Mouse (Mus musculus) spleen, postnatal 10 days (tissue): ENCODE measurements at regions not wholly inside any gene's neighbourhood (a gene's known extent, or its start where the extent isn't known, plus 50 kb on each side); places are given as distances from the start of the nearest gene placed in this dataset.
A peak's percentile ranks its signal among the peaks of the same experiment; 100 is the strongest.

Experiments used
- DNase-seq, 2 experiments: peaks; one replicate each; pipeline ENCODE4 v3.0.0; 2021 to 2022; ENCODE audit warnings: low spot score in 2 of 2

DNA sequence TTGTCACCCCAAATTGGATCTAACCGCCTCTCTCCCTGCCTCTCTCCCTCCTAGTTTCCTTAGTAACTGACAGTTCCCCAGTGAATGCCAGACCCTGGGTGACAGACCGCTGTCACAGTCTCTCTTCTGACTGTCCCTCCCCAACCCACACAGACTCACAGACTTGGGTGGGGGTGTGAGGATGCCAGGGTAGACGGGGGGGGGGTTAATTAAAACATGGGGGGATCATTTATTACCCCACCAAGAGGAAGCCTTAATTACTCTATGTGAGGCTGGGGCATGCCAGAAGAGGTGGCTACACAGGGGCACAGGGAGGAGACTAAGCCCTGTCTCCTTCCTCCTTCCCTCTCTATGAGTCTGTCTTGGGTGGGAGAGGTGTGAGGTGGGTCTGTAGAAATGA, 261.1 kb upstream of the Gm4791 start:
- DNase-seq, result no peak

GRCm38 (mm10) chr9:46736232-46736631, 262.3 kb upstream of the Gm4791 start:
- DNase-seq, result no peak

GRCm38 (mm10) chr9:46735664-46736067, 262.9 kb upstream of the Gm4791 start:
- peak; percentile 56 to 69 for DNase-seq

GRCm38 (mm10) chr9:46728465-46728864, 270.1 kb upstream of the Gm4791 start:
- no peak for DNase-seq

- no peak for DNase-seq
These were observed 274.3 kb upstream of the Gm4791 start for GRCm38 (mm10) chr9:46724231-46724630.

DNA sequence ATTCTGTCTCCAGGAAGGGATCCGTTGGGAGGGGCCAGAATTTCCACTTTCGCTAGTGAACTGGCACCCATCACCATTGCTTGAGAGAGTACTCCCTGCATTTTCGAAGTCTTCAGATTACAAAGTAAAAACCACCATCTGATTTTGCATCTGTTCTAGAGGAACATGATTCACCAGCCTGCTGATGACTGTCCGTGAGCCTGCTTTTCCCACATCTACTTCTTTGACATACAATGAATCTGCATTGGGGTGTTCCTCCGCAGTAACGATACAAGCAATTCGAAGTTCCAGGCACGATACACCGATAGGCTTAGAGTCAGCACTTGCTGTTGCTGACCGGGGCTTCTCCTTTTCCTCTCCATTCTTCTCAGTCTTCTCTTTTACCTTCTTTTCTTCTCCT, 285.1 kb upstream of the Gm4791 start:
- no peak for DNase-seq

- DNase-seq, result no peak
These were observed 294.2 kb upstream of the Gm4791 start for GRCm38 (mm10) chr9:46704151-46704905.

GRCm38 (mm10) chr9:46703674-46704073, 294.9 kb upstream of the Gm4791 start:
- no peak for DNase-seq

DNA sequence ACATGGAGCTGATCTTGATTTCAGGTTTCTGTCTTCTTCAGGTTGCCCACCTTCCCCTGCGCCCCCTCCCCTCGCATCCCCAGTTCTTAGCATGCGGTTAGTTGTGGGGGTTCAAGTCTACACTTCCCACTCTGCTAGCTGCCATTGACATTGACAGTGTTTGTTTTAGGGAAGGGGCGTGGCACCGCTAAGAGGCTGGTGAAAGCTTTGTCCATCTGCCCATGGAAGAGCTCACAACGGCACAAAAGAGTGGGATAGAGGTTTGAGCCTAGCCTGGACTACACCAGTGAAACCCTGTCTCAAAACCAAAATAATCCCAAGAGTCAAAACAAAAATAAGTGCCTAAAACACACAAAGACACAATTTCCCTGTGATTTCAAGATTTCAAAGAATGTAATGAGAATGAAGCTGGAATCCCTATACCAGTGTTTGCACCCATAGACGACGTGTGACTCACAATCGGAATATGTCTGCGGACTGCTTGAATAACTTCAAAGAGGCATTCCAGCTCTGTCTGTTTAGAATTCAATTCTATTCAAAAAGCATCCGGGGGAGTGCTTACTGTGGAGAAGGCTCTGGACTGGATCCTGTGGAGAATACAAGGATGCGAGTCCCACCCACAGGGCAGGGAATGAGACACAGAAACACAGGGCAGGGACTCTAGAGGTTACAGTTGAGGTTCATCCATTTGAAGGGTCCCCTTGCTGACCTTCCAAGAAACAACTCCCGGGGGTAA, 295.5 kb upstream of the Gm4791 start:
- DNase-seq, result no peak

DNA sequence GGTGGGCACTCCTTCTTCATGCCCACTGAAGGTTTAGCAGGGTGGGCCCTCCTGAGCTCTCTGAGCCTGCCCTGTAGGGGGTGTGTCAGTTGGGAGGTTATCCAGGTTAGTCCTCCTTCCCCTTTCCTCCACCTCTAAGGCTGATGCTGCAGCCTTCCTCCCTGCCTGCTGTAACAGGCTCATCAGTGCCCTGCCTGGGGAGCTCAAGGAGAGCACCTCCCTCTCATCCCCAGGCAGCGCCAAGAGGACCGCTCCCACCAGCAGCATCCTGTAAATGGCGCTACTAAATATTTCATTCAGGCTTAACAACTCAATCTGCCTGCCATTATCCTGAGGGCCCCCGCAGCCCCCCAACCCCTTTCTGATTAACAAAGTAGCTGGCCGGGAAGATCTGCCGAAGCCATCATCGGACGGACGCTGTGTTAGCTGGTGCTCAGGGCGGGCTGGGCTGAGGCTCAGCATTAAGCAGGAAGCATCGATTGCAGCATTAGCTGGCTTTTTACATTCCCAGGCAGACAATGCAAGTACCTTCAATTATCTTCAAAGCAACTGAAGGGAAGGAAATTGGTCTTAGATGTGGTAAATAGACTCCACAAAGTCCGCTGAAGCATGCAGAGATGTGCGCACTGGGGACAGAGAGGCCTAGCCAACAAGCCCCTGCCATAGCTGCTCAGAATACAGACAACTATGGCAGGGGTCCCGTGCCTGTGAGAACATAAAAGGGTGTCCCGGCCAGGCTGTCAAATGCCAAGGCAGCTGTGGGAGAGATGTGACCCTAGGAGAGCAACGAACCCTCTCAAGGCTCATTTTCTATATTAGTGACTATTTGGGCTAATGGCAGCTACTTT, 296.3 kb upstream of the Gm4791 start:
- DNase-seq, result no peak

DNA sequence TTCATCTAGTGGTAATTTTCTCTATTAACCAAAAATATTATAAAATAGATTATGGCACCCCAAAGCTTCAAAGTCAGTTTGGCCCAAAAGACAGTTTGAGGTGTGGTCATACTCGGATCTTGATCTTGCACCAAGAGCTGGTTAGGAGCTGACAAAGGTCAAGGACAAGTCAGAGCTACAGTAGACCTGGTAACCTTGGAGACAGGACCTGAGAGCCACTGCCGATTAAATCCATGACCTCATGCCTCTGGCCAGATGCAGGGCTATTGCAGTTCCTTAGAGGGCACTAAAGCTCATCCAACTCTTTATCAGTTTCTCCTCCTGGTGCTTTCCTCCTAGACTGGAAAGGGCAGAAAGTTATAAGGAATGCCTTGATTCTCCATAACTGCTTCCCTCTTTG, 302.4 kb upstream of the Gm4791 start:
- DNase-seq, result no peak

GRCm38 (mm10) chr9:46689331-46689730, 309.2 kb upstream of the Gm4791 start:
- no peak for DNase-seq

DNA sequence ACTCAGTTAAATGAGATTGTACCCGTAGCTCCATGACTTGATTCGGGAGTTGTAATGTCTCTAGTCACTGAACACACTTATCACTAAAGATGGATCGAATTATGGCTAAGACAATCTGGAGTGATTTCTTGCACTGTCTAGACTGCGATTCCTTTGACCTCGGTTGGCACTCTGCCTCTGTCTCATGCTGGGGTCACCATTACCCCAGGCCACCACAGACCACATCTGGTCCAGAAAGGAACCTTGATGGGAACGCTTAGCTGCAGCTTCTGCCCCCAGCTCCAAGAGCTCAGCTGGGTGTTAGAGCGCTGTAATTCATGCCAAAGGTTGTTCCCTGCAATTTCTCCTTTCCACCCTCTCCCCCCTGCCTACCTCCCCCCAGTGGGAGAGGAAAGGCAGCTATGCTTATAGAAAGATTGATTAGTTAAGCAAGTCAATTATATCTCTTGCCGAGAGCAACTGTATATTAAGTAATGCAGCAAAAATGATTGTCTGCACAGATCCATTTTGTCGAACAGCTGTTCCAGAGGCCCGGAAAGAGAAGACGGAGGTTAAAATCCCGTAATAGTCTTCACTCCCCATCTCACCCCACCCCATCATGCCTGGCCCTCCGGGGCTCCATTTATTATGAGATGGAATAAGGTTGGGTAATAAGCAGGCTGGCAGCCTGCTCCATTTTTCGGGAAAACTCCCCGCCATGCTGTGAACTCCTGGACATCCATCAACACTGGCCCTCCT, 314.3 kb upstream of the Gm4791 start:
- DNase-seq, result no peak

- DNase-seq, result no peak
These were observed 326.5 kb upstream of the Gm4791 start for GRCm38 (mm10) chr9:46672050-46672449.

- no peak for DNase-seq
These were observed 334.6 kb upstream of the 4931429L15Rik start for GRCm38 (mm10) chr9:46654422-46654821.

DNA sequence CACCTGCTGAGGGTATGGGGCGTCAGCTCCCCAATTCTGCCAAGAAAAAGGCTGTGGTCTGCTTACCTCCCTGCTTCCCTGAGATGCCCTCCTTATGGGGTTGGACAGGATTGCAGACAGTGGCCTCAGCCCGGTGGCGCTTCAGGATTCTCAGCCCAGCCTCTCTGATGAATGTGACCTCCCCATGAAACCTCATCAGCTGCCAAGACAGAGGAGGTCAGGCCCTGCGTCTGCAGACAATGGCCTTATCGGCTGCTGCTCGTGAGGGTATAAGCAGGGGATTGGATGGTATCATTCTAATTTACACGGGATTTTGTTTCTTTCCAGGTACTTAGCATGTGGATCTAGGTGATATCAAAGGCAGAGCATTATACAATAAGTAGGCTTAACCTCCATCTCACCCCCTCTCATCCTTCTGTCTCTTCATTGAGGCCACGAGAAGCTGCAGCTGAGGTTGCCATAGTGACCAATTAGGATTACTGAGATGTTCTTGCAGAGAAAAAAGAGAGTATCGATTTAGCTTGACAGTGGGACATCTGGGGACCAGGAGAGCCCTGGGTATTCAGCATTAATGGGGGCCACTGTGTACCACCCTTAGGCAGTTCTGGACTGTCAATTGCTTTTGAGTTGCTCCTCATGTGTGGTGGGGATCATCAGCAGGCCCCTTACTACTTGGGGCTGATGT, 327.6 kb upstream of the 4931429L15Rik start:
- no peak for DNase-seq

DNA sequence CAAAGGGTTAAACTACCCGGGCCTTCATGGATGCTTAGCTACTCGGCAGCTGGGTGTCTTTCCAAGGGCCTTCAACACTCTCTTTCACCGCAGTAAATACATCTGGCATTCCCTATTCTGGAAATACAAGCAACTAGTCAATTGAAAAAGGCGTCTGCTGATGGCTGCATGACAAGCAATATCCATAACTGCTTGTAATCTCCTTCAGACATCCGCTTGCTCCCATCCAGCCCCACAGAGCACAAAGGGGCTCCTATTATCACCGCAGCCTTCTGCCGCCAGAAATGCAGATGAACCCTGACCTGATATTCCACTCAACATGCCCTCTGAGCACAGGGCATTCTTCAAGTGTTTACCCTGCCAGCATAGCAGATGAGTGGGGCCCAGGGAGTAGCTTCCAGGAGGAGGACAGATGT, 325.7 kb upstream of the 4931429L15Rik start:
- no peak for DNase-seq

- DNase-seq, result no peak
These were observed 323.8 kb upstream of the 4931429L15Rik start for GRCm38 (mm10) chr9:46643551-46643950.

DNA sequence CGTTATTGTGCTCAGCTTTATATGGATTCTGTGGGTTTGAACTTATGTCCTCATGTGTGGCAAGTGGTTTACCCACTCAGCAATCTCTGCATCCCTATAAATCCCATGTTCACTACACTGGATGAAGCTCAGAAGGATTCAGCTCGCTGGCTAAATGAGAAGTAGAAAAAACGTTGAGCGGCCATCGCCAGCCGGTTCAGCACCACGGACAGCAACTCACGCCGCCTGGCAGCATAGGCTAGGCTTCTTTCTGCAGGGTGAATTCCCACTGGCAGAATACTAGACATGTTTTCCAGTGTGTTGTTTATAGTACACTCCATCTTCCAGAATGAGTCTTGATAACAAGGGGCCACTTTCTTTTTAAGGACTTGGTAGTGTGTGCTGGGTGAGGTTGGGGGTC, 322.9 kb upstream of the 4931429L15Rik start:
- peak in 1 of 2 experiments; percentile 35 for DNase-seq

GRCm38 (mm10) chr9:46636261-46637010, 316.6 kb upstream of the 4931429L15Rik start:
- DNase-seq, result no peak
